Mouse (Mus musculus) lung, postnatal 25 days (tissue): ENCODE data around the gene Hspa13.

Source experiments
- DNase-seq: peaks from one replicate; pipeline ENCODE4 v3.0.0; 2022; ENCODE audit warnings: low spot score

Hspa13 gene

GRCm38 (mm10) chr16:75766388-75767249 is at the start of gene Hspa13:
Gene Hspa13 (minus strand): TSS chr16:75767104.
- DNase-seq, result peak; percentile 99

GRCm38 (mm10) chr16:75779271-75779670 is 12.4 kb upstream of the Hspa13 start:
- DNase-seq, result peak; percentile 14

- DNase-seq, result no peak
These were observed 6.3 kb upstream of the Hspa13 start for GRCm38 (mm10) chr16:75773222-75773621.

- DNase-seq, result no peak
These were observed 522 bp upstream of the Hspa13 start for GRCm38 (mm10) chr16:75767250-75768002.

GRCm38 (mm10) chr16:75752876-75753275 is 14.0 kb downstream of the Hspa13 start:
- no peak for DNase-seq

GRCm38 (mm10) chr16:75750103-75750502 is 16.8 kb downstream of the Hspa13 start:
- DNase-seq, result no peak

GRCm38 (mm10) chr16:75748926-75749325 is 18.0 kb downstream of the Hspa13 start:
- DNase-seq, result peak; percentile 57

- no peak for DNase-seq
These were observed 22.9 kb downstream of the Hspa13 start for GRCm38 (mm10) chr16:75744014-75744413.

GRCm38 (mm10) chr16:75717405-75718173 is 49.3 kb downstream of the Hspa13 start:
- peak; percentile 2 for DNase-seq

GRCm38 (mm10) chr16:75696176-75696575 is 70.7 kb downstream of the Hspa13 start:
- DNase-seq, result peak; percentile 62
